Mouse (Mus musculus) inflammation-experienced regulatory T-cells, adult 6 months (primary cell): ENCODE results near the gene Mob1b. TPM values are rescaled to one million over a fixed set of nuclear protein-coding genes. Genes with fewer than 3 reads are reported as not detected.
A peak's percentile ranks its signal among the peaks of the same experiment; 100 is the strongest.

ENCODE experiments used
- ATAC-seq: one replicate; pipeline ENCODE4 v1.8.0; 2017
- polyA plus RNA-seq, 3 experiments: library from polyadenylated mRNA; unstranded; fragments of 100-300 nt; shearing (Covaris generic); gene quantifications; one replicate each; pipeline ENCODE4 v1.2.1; 2017

Mob1b gene
- 10 to 100 TPM in 1 of 3 experiments, 1 to 10 TPM in 2; 8.8 to 11.5 (median 8.9) TPM for polyA plus RNA-seq

- ATAC-seq: peak; percentile 88
These were observed at the start of gene Mob1b for GRCm38 (mm10) chr5:88720116-88721002. TSS of gene Mob1b (plus strand) at chr5:88720855.

- no peak for ATAC-seq
These were observed 45.8 kb upstream of the Mob1b start for GRCm38 (mm10) chr5:88674703-88675442.

DNA sequence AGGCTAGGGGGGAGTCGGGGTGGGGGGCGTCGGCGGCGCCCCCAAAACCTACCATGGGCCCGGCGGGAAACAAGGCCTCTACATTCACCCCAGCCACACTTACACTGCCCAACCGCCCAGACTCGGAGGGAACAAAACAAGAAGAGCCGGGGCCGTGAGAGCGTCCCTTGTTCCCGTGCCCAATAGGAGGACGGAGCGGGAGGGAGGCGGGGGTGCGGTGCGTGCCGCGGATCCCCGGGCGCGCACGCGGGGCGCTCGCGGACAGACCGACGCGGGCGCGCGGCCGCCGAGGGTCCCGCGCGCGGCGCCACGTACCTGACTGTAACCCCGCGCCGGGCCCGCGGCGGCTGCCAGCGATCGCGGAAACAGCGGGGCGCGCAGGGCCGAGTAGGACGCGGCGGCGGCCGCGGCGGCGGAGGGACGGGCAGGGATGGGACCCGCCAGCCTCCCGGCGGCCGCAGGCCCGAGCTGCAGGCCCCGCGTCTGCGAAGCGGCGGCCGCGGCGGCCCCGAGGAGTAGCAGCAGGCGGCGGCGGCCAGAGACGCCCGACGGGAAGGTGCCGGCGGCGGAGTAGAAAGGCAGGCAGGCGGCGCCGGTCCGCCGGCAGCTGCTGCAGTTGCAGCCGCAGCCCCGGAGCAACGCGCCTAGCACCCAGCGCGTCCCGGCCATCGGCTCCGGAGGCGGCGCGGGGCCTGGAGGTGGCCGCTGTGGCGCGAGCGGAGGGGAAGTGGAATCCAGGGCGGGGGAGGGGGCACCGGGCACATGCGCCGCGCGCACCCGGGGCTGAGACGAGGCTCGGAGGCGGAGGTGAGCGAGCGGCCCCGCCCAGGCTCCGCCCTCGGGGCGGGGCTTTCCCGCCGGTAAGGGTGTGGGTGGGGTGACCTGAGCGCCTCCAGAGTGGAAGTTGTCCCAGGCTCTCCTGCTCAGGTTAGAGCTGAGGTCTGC, 44.9 kb upstream of the Mob1b start, which contains the start of gene Grsf1:
Gene Grsf1, minus strand, starts transcription at position 729 of the 945 bp plus-strand sequence.
- ATAC-seq: peak; percentile 90

DNA sequence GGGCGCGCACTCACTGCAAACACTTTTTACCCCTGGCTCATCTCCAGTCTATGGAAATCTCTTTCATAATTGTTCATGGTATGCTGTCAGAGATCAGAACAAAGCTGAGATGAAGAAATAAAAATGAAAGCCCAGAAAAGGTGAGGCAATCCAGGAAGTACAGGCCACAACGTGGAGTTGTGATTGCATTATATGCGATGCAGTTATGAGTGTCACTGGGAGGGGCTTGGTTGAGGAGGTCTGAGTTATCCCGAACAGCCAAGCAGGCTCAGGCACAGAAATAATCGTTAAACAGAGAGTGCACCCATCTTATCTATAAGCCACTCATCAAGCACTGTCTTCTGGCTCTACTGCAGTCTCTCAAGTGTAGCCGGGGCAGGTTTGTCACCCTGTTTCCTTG, 41.7 kb upstream of the Mob1b start:
- ATAC-seq: no peak

DNA sequence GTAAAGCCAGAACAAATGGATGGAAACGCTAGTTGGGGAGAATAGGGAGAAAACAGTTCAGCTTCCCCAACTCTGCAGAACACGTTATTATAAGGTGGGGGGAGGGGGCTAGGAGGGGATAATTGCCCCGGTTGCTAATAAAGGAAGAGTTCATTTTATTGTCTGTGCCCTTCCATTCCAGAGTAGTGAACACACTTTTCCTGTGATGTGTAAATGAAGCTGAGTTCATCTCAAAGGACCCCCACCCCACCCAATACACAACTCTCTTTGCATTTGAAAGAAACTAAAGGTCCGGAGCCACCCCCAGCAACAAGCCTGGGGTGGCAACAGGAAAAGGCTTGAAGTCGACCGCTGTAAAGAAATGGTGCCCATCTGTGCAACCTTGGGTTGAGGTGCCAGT, 41.3 kb upstream of the Mob1b start:
- no peak for ATAC-seq

DNA sequence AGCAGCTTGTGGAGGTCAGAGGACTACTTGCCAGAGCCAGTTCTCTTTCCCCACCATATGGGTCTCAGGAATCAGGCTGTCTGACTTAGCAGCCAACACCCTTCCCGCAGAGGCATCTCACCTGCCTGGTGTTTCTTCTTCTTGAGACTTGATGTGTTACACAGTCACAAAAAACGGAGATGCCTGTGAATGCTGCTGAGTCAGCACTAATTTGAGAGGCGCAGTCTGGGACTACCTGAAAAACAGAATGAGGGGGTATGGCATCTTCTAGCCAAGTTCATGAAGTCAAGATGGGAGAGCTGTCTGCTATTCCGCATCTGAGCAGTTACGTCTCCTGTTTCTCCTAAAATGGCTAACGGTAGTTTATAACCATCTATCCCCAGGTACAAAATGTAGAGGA, 40.1 kb upstream of the Mob1b start:
- no peak for ATAC-seq

DNA sequence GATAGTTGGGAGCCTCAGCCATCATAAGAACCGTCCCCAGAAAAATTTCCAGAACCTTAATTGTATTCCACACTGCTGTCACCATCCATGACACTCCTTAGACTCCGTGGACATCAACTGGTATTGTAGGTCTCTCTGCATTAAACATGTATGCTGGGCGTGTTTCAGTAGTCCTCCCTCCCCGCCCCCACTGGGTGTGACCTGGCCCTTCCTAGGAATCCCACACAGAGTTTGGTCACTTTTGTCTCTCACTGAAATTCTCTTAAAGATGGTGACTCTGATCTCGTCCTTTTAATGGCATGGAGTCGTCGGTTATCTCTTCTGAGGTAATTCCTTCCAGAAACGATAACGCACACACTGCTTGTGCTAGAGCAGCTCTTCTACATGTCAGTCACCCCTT, 36.9 kb upstream of the Mob1b start:
- no peak for ATAC-seq

GRCm38 (mm10) chr5:88684226-88684625, 36.4 kb upstream of the Mob1b start:
- no peak for ATAC-seq

GRCm38 (mm10) chr5:88685306-88685705, 35.3 kb upstream of the Mob1b start:
- no peak for ATAC-seq

DNA sequence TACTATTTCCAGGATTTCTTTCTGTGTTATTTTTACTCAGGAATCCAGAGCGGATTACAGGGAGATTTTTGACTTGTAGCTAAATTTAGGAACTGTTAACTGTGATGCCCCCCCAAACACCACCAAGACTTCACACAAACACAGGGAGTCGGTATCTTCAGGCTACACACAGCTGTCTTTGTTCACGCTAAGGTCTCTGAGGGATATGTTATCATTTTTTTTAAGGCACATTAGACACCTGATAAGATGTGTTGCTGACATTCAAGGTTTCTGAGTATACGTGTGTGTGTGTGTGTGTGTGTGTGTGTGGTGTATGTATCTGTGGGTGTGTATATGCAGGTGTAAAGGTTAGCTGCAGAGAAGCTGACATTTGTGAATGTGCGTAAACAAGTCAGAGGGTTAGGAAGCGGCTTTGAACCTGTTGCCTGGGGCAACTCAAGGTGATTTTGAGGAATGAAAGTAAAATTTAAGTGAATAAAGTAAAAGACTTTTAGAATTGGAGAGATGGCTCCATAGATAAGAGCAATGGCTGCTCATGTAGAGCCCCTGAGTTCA, 34.8 kb upstream of the Mob1b start:
- no peak for ATAC-seq

DNA sequence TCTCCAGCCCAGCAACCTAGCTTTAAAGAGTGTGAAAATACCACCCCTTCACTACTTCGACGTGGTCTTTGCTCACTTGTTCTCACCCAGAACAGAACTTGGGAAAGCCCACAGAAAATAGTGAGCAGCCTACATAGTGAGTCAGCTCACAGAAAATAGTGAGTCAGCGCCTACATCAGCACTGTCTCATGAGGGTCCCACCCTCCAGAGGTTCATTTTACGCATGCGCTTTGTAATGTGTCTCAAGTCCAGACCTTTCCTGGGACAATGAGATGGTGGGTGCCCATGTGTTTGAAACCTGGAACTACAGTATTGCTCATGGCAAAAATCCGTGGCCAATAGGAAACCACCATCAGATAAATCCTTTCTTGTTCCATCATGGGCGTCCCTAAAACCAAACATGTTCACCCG, 32.7 kb upstream of the Mob1b start:
- no peak for ATAC-seq

- no peak for ATAC-seq
These were observed 32.0 kb upstream of the Mob1b start for GRCm38 (mm10) chr5:88688583-88689187.

- ATAC-seq: peak; percentile 86
These were observed 31.2 kb upstream of the Mob1b start for GRCm38 (mm10) chr5:88689279-88689938.

DNA sequence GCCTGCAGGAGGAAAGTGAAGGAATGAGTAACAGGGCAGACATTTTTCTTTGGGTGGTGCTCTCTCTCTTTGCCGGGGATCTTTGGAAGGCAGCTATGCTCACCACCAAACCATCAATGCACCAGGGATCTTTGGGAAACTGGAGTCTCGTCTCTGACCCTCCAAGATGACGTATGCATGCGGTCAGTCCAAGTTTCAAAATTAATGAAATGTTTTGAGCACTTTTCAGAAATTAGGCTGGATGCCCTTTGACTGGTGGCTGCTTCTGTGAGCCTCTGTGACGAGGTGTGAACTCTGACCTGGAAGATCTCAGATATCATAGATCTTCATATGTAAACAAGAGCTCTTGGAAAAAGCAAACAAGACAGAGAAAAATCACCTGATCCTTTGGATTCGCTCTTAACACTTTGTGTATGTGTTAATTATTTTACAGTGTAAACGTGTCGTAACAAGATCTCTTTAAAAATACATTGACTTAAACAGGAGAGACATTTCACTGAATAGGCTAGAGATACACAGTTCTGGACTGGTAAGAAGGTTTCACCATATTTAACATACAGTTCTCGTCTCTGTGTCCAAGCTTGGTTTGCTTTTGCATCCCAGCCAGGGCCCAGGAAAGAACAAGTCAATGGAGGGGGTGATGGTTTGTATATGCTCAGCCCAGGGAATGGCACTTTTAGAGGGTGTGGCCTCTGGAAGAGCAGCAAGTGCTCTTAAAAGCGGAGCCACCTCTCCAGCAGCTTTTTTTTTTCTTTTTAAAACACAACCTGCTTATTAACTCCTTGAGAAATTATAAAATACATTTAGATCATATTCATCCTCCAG, 29.8 kb upstream of the Mob1b start:
- ATAC-seq: no peak

DNA sequence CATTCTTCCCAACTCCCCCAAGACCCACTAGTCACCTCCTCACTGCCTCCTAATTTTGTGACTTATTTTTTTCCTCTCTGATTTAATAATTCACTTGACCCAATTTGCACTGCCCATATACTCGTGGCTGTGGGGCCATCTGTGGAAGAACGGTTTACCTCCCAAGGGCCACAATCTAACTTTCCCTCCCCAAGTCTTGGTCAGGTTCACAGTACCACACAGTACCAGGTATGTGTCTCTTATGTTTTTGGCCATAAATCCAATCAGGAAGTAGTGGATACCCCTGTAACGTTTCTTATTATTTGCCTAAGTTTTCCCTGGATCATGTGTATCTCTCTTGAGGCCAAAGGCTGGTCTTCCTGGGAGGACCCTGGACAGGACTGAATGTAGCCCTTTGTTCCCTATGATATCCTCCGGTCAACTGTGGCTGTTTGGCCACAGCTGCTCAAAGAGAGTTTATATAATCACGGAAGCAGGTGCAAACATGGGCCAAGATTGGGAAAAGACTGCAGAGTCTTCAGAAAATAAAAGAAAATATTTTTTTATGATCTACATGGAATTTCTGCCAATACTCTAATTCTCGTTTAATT, 29.1 kb upstream of the Mob1b start:
- ATAC-seq: no peak

DNA sequence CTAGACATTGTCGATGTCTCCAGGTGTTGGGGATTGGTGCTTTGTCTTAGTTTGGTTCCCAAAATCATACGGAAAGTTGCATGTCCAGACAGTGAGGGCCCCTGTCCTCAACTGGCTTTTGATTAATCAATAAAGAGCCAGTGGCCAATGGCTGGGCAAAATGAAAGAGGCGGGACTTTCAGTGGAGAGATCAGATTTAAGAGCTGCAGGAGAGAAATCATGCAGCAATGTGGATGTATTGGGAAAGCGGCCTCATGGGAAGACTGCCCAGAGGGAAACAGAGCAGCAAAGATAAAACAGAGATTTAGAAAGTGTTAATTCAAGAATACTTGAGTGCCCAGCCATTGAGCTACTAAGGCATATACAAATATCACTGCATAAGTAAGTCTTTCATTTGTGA, 28.1 kb upstream of the Mob1b start:
- ATAC-seq: no peak

DNA sequence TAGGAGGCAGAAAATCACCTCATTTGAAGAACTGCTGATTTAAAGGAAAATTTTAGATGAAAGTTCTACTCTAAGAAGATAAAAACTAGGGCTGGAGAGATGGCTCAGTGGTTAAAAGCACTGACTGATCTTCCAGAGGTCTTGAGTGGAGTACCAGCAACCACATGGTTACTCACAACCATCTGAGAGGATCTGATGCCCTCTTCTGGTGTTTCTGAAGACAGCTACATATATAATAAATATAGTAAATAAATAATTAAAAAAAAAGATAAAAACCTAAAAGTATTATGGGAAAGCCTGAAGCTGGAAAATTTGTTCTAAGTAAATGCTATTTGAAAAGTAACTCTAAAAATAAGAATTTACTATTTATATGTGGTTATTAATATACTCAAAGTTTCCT, 27.6 kb upstream of the Mob1b start:
- no peak for ATAC-seq

DNA sequence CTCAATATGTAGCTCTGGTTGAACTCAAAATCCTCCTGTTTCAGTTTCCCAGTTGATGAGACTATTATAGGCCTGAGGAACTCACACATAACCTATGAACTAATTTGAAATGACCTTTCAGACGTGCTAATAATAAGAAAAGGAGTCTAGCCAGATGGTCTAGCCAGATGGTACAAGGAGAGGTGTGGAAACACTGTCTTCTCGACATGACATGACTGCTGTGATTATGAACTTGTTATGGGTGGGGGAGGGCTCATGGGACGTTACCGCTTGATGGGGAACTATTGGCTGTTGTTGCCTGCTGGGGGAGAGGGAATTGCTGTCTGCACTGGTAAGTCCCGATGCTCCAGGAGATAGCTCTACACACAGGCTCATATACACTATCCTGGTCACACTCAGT, 23.4 kb upstream of the Mob1b start:
- no peak for ATAC-seq

DNA sequence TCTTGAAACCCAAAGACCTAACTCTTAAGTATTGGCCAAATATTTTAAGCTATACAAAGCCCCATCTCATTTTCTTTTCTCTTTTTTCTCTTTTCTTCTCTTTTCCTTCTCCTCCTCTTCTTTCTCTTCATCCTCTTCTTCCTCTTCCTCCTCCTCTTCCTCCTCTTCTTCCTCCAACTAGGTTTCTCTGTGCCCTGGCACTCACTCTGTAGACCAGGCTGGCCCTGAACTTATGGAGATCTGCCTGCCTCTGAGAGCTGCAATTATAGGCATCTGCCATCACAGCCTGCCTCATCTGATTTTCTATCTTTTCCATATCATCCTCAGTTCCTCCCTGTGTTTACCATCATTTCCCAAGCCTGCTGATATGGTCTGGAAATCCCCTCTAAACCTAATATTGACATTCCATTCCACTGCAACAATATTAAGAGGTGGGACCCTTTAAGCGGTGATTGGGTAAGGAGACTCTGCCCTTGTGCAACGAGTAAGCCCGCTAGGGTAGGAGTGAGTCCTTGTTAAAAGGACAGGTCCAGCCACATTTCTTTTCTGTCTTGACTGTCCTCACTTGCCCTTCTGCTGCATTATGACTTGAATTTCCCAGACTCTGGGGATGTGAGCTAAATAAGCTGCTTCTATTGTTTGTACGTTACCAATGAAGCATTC, 21.3 kb upstream of the Mob1b start:
- ATAC-seq: no peak
